Mouse (Mus musculus): ENCODE results near the gene Calm3. TPM values are rescaled to one million over a fixed set of nuclear protein-coding genes. Genes with fewer than 3 reads are reported as not detected.
"Not testable (repeated sequence)": the region's sequence is repeated elsewhere in the genome, so short reads cannot be mapped to it uniquely, and the experiment has no call there.

Calm3 gene
- polyA plus RNA-seq (2014; fragmentation: Nextera tagmentation; extraction: Ambion mirVana), result 176 and 201 TPM in 2 replicates

DNA sequence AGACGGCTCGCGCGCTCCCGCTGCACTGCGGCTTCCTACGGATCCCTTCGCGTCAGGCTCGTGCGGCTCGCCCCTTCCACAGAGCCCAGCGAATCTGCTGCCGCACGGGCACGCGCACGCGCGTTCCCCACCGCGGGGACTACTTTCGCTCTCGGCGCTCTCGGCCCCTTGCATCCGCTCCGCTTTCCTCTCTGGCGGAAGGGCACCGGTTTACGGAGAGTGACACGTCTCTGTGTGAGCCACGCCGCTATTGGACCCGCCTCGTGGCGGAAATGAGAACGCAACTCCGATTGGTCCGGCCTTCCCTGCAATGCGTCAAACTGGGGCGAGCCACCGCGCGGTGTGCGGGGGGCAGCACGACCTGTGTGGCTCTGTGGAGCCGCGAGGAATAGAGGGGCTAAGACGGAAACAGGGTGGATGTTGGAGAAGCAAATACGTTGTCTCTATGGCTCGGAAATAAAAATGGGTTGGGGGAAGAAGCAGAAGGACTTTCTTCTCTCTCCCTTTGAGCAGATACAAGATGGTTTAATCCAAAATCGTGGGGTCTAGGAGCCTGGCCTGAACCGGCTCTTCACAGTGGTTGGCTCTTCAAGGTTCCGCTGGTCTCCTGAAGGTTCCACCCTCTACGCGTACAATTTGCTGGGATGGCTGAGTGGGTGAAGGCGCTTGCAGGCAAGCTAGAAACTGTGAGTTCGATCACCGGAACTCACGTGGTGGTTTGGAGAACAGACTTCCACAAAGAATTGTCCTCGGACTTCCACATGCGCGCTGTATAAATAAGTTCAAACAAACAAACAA lies at the start of gene Calm3:
TSS of gene Calm3 (minus strand) at position 78 of the 798 bp plus-strand sequence.
- H3K36me3 ChIP-seq (ENCODE audit: control insufficient read depth, insufficient read depth, low read length), result 0 out of 2 replicates have a peak, but pooled peaks cover under 1% of the 10 kb centered on the region
- DNase-seq (ENCODE audit: low spot score) (peak; percentile 100), ATAC-seq (ENCODE audit: insufficient number of reproducible peaks, low FRiP score, low TSS enrichment, low read depth) (peak; percentile 91)
- H3K9me3 ChIP-seq (ENCODE audit: control insufficient read depth, low read length), result no peaks in the 10 kb centered on the region
- peak within 1 kb of the TSS; percentile 93 for H3K9ac ChIP-seq (ENCODE audit: low read length)
- no peaks in the 10 kb centered on the region for H3K27me3 ChIP-seq (ENCODE audit: control insufficient read depth, insufficient read depth, low read length)
- H3K4me1 ChIP-seq (ENCODE audit: control insufficient read depth, insufficient read depth, low read length), result peaks cover 31% of the 10 kb centered on the region
- H3K4me3 ChIP-seq (ENCODE audit: low read depth, low read length), result peak within 1 kb of the TSS; percentile 94
- 2% methylated on average over 63 of the region's 64 CpGs for WGBS
- H3K27ac ChIP-seq (replicated peaks; ENCODE audit: low read depth, low read length), result peak within 1 kb of the TSS; percentile 85
- H3K4me2 ChIP-seq (ENCODE audit: low read depth, severe bottlenecking), result peak within 1 kb of the TSS; percentile 89

DNA sequence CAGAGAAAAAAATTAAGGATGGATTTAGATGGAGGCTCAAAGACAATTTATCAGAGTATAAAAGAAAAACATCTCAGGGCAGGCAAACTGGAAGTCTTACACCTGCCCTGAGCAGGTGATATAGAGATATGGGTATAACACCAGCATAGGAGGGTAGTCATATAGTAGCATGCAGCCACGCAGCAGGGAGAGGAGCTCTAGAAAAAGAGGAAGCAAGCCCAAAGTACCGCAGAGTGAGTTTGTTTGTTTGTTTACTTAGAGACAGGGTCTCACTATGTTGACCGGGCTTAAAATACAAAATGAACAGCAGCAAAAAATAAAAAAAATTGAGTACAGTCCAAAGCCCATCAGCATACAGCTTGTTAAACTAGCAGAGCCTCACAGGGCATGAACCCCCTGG lies 47.2 kb upstream of the Calm3 start:
- 86% methylated on average over 3 of the region's 3 CpGs for WGBS
- no peaks in the 10 kb centered on the region for H3K27me3 ChIP-seq (ENCODE audit: control insufficient read depth, insufficient read depth, low read length)
- H3K4me3 ChIP-seq (ENCODE audit: low read depth, low read length), result no peak overlapping the region

DNA sequence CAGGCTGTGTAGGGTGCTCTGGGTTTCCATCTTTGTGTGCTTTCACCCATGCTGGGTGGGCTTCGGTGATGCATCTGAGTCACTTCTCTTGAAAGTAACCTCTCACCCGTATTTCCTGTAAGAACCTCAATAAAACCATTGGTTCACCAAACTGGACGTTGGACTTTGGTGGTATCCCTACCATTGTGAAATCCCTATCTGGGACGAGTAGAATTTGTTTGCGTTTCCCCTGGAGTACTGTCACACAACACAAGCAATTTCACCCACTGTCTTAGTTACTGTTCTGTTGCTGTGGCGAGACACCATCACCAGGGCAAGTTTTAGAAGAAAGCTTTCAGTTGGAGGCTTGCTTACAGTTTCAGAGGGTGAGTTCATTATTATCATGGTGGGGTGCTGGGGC lies 44.5 kb upstream of the Calm3 start:
- WGBS, result 87% methylated on average over 6 of the region's 6 CpGs
- ATAC-seq (ENCODE audit: insufficient number of reproducible peaks, low FRiP score, low TSS enrichment, low read depth), result no peak
- H3K4me1 ChIP-seq (ENCODE audit: control insufficient read depth, insufficient read depth, low read length), result no peaks in the 10 kb centered on the region

More for the DNA sequence above, 47.2 kb upstream of the Calm3 start:
- no peaks in the 10 kb centered on the region for H3K4me1 ChIP-seq (ENCODE audit: control insufficient read depth, insufficient read depth, low read length)
- no peaks in the 10 kb centered on the region for H3K36me3 ChIP-seq (ENCODE audit: control insufficient read depth, insufficient read depth, low read length)
- H3K9ac ChIP-seq (ENCODE audit: low read length), result no peak overlapping the region
- ATAC-seq (ENCODE audit: insufficient number of reproducible peaks, low FRiP score, low TSS enrichment, low read depth) (no peak), DNase-seq (ENCODE audit: low spot score) (no peak)
- H3K4me2 ChIP-seq (ENCODE audit: low read depth, severe bottlenecking), result no peak overlapping the region
- no peaks in the 10 kb centered on the region for H3K9me3 ChIP-seq (ENCODE audit: control insufficient read depth, low read length)
- H3K27ac ChIP-seq (replicated peaks; ENCODE audit: low read depth, low read length), result no peak overlapping the region

DNA sequence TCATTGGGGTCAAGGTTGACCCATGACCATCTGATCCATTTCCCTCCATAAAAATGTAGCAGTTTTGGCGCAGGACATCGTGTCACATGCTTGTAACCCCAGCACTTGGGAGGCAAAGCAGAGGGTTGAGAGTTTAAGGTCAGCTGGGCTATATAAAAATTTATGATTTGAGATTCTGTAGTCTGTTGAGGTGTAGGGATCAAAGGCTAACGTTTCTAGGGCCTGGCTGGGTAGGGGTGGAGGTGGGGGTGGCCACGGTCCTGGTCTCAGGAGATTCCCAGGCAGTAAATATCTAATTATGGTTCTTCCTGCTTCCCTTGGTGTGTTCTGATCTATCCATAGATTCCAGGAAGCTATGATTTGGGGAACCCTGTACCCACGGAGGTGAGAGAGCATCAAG lies 37.8 kb upstream of the Calm3 start:
- no peak for ATAC-seq (ENCODE audit: insufficient number of reproducible peaks, low FRiP score, low TSS enrichment, low read depth)
- 63% methylated on average over 5 of the region's 5 CpGs for WGBS
- H3K27me3 ChIP-seq (ENCODE audit: control insufficient read depth, insufficient read depth, low read length), result no peaks in the 10 kb centered on the region
- no peak overlapping the region for H3K27ac ChIP-seq (replicated peaks; ENCODE audit: low read depth, low read length)
- H3K4me2 ChIP-seq (ENCODE audit: low read depth, severe bottlenecking), result no peak overlapping the region
- no peak overlapping the region for H3K4me3 ChIP-seq (ENCODE audit: low read depth, low read length)
- no peaks in the 10 kb centered on the region for H3K36me3 ChIP-seq (ENCODE audit: control insufficient read depth, insufficient read depth, low read length)
- no peak for DNase-seq (ENCODE audit: low spot score)
- H3K9ac ChIP-seq (ENCODE audit: low read length), result no peak overlapping the region
- H3K9me3 ChIP-seq (ENCODE audit: control insufficient read depth, low read length), result no peaks in the 10 kb centered on the region
- peaks cover 5% of the 10 kb centered on the region for H3K4me1 ChIP-seq (ENCODE audit: control insufficient read depth, insufficient read depth, low read length)

More for the DNA sequence above, 44.5 kb upstream of the Calm3 start:
- H3K36me3 ChIP-seq (ENCODE audit: control insufficient read depth, insufficient read depth, low read length), result no peaks in the 10 kb centered on the region
- no peaks in the 10 kb centered on the region for H3K27me3 ChIP-seq (ENCODE audit: control insufficient read depth, insufficient read depth, low read length)
- no peak overlapping the region for H3K4me2 ChIP-seq (ENCODE audit: low read depth, severe bottlenecking)
- H3K9ac ChIP-seq (ENCODE audit: low read length), result no peak overlapping the region
- H3K9me3 ChIP-seq (ENCODE audit: control insufficient read depth, low read length), result no peaks in the 10 kb centered on the region
- no peak overlapping the region for H3K27ac ChIP-seq (replicated peaks; ENCODE audit: low read depth, low read length)
- DNase-seq (ENCODE audit: low spot score), result no peak
- no peak overlapping the region for H3K4me3 ChIP-seq (ENCODE audit: low read depth, low read length)

DNA sequence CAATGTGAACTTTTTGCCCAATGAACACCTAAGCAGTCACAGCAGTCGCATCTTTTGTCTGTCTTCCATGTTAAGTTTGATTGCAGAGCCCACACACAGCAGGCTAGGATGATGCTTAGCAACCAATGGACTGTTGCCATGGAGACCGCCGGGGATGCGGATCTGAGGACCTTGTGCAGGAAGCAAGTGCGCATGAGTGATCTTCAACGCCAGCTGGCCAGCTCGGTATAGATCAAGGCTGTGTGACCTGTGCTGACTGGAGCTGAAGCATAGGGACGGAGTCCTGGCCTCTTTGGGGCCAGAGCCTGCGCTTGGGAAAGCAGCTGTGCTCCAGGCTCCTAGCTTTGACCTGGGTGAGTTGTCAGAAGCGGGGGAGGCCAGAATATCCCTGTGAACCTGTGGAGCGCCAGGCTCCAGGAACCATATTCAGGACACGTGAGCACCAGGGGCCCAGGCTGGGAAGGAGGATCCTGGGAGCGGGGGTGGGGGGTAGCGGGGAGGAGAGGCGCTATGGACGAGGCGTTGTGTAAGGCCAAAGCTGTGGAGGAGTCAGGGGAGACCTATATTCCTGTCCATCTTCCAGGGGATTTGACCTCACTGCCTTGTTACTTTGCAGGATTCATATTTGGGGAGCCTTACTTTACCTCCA lies 35.7 kb upstream of the Calm3 start, which contains the start of gene Pnmal1:
TSS of gene Pnmal1 (plus strand) at position 141 of the 649 bp plus-strand sequence.
- peak within 1 kb of the TSS; percentile 42 for H3K4me2 ChIP-seq (ENCODE audit: low read depth, severe bottlenecking)

DNA sequence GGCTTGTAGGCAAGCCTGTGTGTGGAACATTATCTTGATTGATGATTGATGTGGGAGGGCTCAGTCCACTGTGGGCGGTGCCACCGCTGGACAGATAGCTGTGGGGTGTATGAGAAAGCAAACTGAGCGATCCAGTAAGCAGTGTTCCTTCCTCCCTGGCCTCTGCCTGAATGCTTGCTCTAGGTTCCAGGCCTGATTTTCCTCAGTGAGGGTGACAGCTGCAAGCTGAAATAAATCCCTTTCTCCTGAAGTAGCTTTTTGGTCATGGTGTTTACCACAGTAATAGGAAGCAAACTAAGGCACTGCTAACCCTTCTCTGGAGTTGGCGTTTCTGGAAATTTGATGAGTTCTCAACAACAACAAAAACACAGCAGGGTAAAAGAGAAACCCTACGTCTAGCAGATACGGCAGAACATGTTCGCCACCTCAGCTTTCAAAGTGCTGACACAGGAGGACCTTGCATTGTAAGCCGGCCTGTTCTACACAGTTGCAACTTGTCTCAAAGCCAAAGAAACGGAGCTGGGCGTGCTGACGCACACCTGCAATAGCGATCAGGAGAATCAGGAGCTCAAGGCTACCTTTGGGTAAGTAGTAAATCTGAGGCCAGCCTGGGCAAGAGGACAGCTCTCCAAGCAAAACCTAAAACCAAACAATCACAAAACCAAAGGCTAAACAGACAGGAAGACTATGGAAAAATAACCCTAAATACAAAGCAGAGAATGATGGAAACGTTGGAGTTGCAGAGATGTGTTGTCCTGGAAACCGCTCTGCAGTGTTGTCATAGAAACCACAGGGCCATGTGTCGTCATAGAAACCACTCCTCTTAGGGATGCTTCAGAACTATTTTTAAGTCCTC lies 32.7 kb upstream of the Calm3 start:
- ATAC-seq (ENCODE audit: insufficient number of reproducible peaks, low FRiP score, low TSS enrichment, low read depth) (no peak), DNase-seq (ENCODE audit: low spot score) (no peak)
- no peak overlapping the region for H3K9ac ChIP-seq (ENCODE audit: low read length)
- no peaks in the 10 kb centered on the region for H3K36me3 ChIP-seq (ENCODE audit: control insufficient read depth, insufficient read depth, low read length)
- H3K9me3 ChIP-seq (ENCODE audit: control insufficient read depth, low read length), result no peaks in the 10 kb centered on the region
- WGBS, result 71% methylated on average over 15 of the region's 15 CpGs
- no peak overlapping the region for H3K27ac ChIP-seq (replicated peaks; ENCODE audit: low read depth, low read length)
- H3K27me3 ChIP-seq (ENCODE audit: control insufficient read depth, insufficient read depth, low read length), result no peaks in the 10 kb centered on the region
- no peak overlapping the region for H3K4me2 ChIP-seq (ENCODE audit: low read depth, severe bottlenecking)
- peaks cover 5% of the 10 kb centered on the region for H3K4me1 ChIP-seq (ENCODE audit: control insufficient read depth, insufficient read depth, low read length)
- H3K4me3 ChIP-seq (ENCODE audit: low read depth, low read length), result no peak overlapping the region

More for the DNA sequence above, 35.7 kb upstream of the Calm3 start, which contains the start of gene Pnmal1:
- Histone ChIP-seq H3K4me1 (ENCODE audit: control insufficient read depth, insufficient read depth, low read length) (peaks cover 5% of the 10 kb centered on the region), H3K4me3 (ENCODE audit: low read depth, low read length) (no peak within 1 kb of the TSS), H3K9ac (ENCODE audit: low read length) (no peak within 1 kb of the TSS), H3K27ac (replicated peaks; ENCODE audit: low read depth, low read length) (no peak within 1 kb of the TSS), H3K36me3 (ENCODE audit: control insufficient read depth, insufficient read depth, low read length) (no peaks in the 10 kb centered on the region), H3K9me3 (ENCODE audit: control insufficient read depth, low read length) (no peaks in the 10 kb centered on the region), H3K27me3 (ENCODE audit: control insufficient read depth, insufficient read depth, low read length) (no peaks in the 10 kb centered on the region)
- ATAC-seq (ENCODE audit: insufficient number of reproducible peaks, low FRiP score, low TSS enrichment, low read depth), result peak; percentile 79
- WGBS, result 28% methylated on average over 17 of the region's 17 CpGs
- peak; percentile 86 for DNase-seq (ENCODE audit: low spot score)

DNA sequence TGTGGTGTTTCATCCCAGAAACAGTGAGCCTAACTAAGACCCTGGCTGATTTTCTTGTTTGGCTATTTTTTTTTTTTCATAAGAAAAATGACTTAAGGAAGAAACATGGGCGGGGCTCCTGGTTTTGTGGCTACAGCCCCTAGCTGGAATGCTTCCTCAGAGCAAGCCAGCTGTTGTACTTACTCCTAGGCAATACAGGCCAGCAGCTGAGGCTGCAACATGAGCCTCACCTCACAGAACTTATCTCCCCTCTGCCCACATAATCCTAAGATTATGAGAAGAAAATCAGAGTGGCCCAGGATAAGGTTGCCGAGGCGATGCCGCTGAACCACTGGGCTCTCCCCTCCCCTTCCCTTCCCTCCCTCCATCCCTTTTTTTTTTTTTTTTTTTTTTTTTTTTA lies 31.8 kb upstream of the Calm3 start:
- Histone ChIP-seq H3K4me2 (ENCODE audit: low read depth, severe bottlenecking) (no peak overlapping the region), H3K36me3 (ENCODE audit: control insufficient read depth, insufficient read depth, low read length) (no peaks in the 10 kb centered on the region), H3K27me3 (ENCODE audit: control insufficient read depth, insufficient read depth, low read length) (no peaks in the 10 kb centered on the region), H3K4me3 (ENCODE audit: low read depth, low read length) (no peak overlapping the region), H3K9ac (ENCODE audit: low read length) (no peak overlapping the region), H3K27ac (replicated peaks; ENCODE audit: low read depth, low read length) (no peak overlapping the region), H3K4me1 (ENCODE audit: control insufficient read depth, insufficient read depth, low read length) (peaks cover 5% of the 10 kb centered on the region), H3K9me3 (ENCODE audit: control insufficient read depth, low read length) (no peaks in the 10 kb centered on the region)
- DNase-seq (ENCODE audit: low spot score), result no peak
- WGBS, result 89% methylated on average over 4 of the region's 4 CpGs
- no peak for ATAC-seq (ENCODE audit: insufficient number of reproducible peaks, low FRiP score, low TSS enrichment, low read depth)

DNA sequence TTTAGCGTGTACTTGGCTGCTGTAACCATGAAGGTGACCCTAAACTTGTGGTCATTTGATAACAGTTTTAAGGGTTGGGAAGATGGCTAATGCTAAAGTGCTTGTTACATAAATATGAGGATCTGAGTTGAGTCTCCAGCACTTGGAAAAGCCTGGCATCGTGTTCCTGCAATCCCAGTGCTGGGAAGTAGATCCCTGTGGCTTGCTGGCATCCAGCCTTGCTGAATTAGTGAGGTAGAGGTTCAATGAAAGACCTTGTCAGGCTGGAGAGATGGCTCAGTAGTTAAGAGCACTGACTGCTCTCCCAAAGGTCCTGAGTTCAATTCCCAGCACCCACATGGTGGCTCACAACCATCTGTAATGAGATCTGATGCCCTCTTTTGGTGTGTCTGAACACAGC lies 29.9 kb upstream of the Calm3 start:
- not testable (repeated sequence) for H3K27ac ChIP-seq (replicated peaks; ENCODE audit: low read depth, low read length); H3K9me3 ChIP-seq (ENCODE audit: control insufficient read depth, low read length); H3K9ac ChIP-seq (ENCODE audit: low read length); ATAC-seq (ENCODE audit: insufficient number of reproducible peaks, low FRiP score, low TSS enrichment, low read depth); H3K4me2 ChIP-seq (ENCODE audit: low read depth, severe bottlenecking); H3K4me1 ChIP-seq (ENCODE audit: control insufficient read depth, insufficient read depth, low read length); DNase-seq (ENCODE audit: low spot score); H3K4me3 ChIP-seq (ENCODE audit: low read depth, low read length); H3K36me3 ChIP-seq (ENCODE audit: control insufficient read depth, insufficient read depth, low read length)
- 59% methylated on average over 2 of the region's 2 CpGs for WGBS
- peaks cover 10% of the 10 kb centered on the region for H3K27me3 ChIP-seq (ENCODE audit: control insufficient read depth, insufficient read depth, low read length)
